Mouse (Mus musculus) kidney, postnatal 4 days (tissue): ENCODE results near the gene Sgms1.

Experiments
- DNase-seq, 2 experiments: peaks; one replicate each; pipeline ENCODE4 v3.0.0; 2021; ENCODE audit warnings: mixed read lengths in 2 of 2

Sgms1 gene

DNA sequence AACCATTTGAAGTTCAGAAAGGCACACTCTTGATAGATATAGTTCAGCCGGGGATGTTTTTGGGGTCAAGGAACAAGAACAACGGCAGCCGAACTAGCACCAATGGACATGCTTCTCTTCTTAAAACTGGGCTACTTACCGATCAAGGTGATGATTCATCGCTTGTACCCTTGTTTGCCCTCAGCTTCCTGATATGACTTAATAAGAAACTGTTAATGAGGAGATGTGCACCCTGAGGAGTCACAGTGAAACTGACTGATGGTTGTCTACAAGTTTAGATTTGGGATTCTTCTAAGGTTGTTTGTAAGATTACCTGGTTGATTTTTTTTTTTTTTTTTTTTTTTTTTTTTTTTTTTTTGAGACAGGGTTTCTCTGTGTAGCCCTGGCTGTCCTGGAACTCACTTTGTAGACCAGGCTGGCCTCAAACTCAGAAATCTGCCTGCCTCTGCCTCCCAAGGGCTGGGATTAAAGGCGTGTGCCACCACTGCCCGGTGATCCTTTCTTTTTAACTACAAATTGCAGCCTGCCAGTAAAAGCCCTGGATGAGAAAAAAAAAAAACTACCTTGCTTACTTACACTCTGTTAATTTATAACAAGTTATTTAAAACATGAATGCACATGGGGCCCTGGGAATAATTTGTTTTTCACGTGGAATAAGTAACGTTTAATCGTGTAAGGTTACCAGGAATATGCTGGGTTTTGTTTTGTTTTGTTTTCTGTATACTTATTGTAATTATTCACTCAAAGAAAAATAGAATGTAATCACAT, 126.5 kb downstream of the Sgms1 start:
- no peak for DNase-seq

DNA sequence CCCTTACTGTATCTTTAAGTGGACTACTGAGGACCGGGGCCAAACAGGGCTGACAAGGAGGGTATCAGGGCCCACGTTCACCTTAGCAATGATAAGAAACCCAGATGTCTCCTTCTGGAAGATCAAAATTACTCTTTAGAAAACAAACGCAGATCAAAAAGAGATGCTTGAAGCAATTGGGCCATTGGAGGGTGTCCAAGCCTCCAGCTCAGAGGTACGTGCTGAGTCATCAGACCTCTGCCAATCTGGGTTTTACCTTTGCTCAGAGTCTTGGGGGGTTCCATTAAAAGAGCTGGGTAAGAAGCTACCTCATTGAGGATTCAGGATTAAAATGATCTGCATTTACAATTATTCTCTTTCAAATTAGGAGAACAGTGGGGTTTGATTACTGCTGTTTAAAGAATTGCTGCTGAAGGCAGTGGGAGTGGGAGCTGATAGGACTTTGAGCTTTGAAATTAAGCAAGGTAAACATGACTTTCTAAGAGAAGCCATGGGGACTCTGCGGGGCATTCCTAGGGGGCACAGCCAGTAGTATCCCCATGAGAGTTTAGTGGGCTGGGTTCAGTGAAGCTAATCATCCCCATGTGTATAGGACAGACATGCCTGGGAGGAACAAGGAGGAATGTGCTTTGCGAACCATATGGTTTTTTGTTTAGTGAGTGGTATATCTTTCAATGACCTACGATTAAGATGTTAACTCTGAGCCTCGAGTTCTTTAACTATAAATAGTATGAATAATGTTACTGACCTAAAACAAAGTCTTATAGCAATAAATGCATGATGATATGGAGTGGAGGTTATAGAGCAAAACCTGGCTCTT, 128.4 kb downstream of the Sgms1 start:
- DNase-seq, result no peak

DNA sequence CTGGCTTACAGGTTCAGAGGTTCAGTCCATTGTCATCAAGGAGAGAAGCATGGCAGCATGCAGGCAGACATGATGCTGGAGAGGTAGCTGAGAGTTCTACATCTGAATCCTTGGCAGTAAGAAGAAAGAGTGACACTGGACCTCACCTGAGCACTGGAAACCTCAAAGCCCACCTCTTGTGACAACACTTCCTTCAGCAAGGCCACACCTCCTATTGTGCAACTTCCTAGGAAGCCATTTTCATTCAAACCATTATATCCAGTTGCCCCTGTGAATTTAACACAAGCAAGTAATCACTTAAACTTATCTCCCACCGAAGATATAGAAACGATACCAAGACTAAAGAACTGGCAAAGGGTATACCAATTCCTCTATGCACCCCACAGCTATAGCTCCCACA, 129.7 kb downstream of the Sgms1 start:
- no peak for DNase-seq

DNA sequence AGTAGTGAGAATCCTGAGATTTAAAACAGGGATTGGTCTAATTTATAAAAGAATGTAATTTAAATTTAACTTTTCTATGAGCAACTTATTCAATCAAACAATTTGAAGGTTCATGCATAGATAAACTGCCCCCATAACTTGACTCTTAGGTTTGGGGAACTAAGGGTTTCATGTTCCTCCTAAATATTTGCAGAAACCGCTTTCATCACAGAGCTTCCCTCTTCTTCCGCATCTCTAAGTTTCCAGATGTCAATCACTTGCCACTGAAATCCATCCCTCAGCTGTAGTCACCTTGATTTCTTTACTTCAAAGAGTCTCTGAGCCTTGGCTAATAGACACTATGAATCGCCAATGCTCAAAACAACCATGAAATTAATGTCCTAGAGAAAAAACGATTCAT, 130.5 kb downstream of the Sgms1 start:
- no peak for DNase-seq

DNA sequence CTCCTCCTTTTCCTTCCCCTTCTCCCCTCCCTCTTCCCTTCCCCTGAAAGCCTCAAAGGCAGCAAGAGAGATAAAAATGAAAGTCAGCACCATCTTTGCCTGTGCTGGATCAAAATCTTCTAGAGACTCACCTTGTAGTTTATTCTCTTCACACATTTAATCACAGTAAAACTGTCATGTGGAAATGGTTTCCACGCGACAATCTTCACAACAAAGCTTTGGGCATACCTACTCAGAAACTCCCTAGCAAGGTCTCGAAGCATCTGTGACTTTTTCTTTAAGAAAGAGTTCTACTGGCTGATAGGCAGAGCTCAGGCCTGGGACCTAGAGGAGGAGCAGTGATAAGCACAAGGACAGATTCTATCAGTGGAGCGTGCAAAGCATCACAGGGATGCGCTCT, 131.4 kb downstream of the Sgms1 start:
- DNase-seq, result no peak

DNA sequence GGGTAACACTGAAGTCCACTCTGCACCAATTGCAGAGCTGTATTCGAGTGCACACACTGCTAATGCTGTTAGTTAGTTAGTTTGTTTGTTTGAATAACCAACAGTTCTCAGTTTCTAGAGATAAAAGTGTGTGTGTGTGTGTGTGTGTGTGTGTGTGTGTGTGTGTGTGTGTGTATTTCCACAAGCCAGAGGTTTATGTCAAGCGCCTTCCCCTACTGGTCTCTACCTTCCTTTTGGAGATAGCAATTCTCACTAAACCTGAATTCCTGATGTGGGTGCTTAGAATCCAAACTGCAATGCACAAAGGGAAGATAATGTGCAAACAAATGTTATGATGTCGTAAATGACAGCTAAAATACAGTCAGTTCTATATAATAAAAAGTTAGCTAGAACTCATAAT, 131.9 kb downstream of the Sgms1 start:
- no peak for DNase-seq

DNA sequence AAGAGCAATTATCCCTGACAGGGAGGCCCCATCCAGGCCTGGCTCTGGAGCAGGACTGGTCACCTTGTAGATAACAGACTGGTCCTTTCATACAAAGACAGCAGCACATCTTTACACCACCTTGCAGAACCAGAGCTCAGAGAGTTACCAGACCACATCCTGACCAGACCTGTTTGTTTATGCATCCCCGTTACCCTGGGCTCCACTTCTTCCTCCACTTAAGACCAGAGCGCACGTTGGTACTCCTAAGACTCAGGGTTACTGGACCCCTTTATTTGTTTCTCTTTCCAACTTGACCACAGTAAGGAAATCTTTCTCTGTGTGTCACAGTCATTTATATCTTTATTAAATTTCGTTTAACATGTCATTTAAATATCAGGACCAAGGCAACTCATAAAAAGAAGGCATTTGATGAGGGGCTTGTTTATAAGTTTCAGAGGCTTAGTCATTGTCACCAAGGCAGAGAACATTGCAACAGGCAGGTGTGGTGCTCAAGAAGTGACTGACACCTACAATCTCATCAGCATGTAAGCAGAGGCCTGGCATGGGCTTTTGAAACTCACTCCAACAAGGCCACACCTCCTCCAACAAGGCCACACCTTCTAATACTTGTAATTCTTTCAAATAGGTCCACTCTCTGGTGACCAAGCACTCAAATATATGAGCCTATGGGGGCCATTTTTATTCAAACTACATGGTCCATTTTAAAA, 132.7 kb downstream of the Sgms1 start:
- no peak for DNase-seq

DNA sequence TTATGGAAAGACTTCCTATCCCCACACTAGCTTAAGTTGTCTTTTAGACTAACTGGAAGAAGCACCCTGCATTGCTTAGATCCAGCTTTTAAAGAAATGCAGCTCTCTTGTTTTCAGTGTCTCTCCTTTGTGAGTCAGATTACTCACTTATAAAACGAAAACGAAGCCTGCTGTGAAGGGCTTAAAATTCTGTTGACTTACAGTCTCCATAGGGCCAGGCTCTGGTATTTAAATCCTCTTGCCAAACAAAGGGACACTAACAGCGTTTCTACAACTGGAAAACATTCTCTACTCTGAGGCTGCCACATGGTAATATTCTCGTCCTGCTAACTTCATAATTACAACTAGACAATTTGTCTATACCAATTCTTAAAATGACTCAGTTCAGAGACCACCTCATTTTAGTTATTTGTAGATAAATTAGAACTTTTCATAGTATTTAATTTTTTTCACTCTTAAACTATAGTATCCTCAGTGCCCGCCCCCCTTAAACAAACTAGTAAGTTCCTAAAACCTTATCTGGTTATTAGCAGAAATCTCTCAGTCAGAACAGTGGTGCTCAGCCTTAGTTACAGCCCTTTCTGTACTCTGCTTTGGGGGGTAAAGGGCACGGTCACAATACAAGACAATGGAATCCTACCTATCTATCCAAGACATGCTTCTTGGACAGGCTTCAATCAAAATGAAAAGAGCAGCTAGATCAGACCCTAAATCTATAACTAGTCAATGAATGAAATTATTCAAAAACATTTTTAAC, 133.9 kb downstream of the Sgms1 start:
- DNase-seq, result no peak

DNA sequence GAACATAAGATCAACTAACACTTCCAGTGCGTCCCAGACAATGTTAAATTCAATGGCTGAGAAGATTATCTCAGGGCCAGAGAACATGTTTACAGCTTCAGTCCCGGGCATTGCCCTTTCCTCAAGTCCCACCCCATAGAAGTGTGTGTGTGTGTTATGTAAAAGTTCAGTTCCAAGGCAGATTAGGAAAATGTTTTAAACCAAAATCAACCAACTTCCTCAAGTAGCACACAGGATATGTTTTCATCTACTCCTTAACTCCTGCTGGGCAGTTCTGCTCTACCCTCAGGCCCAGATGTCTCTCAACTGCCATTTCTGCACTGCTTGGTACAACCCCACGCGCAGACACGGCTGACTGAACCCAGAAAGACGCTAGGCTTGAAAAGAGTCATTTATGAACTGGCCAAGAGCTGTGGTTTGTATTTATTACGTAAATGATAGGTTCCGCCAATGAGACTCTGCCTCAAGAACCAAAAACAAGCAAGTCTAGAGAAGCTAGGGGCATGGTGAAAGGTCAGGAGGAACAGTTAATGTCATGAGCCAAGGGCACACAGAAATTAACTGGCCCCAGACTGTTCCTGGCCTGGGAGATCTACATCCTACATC, 134.7 kb downstream of the Sgms1 start:
- peak; percentile 41 to 63 for DNase-seq

DNA sequence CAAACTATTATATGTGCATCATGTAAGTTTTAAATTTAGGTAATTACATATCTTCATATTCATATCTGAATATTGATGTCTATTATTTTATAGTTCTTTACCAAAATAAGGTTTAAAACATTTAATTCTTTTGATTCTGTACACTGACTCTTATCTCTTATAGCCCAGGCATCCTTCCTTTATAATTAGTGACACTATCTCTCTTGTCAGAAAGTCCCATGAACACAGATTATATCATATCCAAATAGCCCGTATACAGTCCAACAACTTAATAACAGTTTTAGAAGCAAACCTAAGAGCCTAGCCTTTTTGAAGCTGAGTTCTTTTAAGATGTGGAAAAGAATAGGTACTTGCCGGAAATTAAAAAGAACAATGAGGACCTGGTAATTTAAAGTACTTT, 135.3 kb downstream of the Sgms1 start:
- DNase-seq, result no peak

DNA sequence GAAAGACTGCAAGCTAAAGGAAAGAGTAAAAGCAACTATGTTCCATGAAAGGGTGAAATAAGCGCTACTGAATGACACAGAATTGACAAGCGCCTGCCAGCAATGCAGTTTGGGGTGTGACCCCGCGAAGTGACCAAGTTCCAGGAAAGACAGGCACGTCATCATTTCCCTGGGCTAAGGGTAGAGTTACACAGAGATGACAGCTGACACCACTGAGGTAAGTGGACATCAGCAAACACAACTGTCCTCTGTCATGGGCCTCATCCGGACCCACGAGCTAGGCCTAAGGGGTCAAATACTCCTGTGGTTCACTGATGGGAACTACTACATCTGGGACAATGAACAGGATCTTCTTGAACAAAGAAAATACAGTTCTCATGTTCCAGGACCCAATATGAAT, 136.5 kb downstream of the Sgms1 start:
- DNase-seq, result no peak

DNA sequence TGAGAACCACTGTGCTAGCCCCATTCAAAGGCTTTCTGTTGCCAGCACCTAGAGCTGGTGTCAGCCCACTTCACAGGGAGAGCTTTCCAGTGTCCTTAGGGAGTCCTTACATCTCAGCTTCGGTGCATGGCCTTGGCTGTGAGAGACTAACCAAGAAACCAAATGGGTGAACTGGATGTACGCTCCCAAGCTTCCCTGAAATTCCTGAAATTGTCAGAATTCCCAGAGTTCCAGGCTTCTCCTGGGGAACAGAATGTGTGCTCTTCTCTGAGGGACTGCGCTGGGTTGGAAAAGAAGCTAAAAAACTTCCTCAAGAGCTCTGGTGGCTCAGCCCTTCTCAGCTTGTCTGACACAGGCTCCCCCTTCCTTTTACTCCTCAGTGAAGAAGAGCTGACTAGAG, 137.1 kb downstream of the Sgms1 start:
- no peak for DNase-seq

DNA sequence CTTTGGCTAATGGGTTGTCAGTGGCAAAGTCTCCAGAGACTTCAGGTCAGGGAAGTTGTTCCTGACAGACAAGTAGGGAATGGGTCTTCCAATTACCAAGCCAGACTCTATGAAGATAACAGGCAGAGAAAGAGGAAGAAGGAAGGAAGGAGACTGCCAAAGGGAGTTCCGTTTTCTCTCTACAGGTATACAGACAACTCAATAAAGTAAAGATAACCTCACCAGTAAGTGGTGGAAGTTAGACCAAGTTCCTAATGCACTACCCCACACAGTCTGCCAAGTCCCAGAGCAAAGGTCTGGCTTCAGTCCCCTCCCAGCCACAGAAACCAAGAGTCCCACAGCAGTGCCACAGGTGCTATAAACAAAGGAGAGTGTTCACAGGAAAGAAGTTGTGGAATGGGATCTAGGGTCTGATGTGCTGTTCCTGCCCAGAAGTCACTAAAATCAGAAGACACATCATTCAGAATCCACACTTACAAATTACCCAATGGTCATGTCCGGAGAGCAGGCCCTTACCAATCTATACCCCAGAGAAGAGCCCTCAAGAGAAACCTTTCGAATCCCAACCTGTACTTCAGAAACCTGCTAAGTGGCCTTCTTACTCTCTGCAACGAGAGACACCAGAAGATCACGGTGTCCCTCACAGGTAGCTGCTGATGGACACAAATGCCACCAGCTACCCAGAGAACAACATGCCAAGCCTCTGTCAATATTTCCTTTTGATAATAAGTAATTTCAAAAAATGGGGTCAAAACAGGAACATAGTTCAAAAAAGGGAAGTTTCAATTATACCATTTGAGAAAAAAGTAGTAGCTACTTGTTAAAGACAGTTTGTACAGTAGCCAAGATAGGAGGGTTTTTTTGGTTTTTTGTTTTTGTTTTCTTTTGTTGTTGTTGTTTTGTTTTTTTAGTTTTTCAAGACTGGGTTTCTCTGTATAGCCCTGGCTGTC, 140.1 kb downstream of the Sgms1 start:
- DNase-seq, result no peak

DNA sequence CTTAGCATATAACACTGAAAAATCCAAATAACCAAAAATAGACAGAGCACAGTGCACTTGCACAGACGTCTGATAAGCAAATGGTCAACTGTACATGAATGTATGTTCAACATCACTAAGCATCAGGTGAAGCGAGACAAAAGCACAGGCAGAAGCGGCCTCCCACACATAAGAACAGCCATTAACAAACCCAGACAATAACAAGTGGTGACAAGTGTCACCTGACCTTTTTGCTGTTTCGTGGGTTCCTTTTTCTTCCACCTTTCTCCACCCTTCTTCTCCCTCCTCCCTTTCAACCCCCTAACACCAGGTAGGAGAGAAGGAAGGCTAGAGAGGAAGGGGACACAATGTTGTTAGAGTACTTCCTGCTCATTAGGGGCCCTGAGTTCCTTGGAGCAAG, 144.6 kb downstream of the Sgms1 start:
- no peak for DNase-seq

DNA sequence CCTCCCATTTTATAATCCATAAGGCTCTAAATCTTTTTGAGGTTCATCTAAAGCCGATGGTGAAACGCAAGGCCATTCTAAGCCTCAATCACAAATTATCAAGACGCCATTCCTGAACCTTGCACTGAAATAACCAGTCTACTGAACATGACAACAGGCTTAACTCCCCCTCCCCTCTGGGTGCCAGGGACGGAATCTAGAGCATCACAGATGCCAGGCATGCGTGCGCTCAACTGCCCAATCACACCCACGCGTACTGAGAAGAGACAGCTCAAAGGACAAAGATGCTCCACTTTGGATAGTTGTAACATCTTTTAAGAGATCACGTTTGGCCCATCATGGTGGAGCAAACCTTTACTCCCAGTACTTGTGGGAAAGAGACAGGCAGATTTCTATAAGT, 146.3 kb downstream of the Sgms1 start:
- no peak for DNase-seq

DNA sequence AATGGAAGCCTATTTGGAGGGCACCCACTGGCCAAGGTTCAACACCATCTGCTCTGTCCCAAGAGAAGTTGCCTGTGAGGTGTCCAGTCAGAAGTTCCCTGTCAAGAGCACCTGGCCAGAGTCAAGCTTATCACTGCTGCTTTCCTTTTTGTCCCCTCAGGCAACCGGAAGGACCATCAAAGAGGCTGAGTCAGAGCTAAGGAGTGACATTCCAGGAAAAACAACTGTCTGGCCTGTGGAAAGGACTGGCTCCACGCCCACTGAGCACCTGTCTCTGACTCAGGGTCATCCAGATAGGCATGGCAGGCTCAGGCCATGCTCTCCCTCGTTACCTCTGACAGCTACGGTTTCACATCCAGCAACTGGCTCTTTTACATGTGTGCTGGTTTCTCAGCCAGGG, 147.4 kb downstream of the Sgms1 start:
- DNase-seq, result peak in 1 of 2 experiments; percentile 46

DNA sequence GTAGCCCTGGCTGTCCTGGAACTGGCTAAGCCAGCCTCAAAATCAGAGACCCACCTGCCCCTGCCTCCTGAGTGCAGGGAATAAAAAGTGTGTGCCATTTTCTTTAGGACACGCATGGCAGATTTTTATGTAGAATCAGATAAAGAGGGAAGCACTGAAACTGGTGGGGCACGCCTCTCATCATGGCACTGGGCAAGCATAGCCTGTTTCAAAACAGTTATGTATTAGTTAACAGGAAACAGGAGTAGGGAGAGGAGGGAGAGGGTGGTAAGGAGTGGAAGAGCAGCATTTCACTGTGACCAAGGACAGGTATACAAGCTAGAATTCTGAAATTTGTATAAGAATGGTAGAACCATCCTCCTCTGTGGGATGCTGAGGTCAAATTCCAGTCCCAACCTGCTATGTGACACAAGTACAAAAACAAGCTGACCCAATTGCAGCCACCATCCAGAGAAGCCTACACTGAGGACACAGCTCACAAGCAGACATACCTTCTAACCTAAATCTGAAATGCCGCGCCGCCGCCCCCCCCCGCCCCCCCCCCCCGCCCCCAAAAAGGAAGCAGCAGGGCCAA, 149.0 kb downstream of the Sgms1 start:
- no peak for DNase-seq

DNA sequence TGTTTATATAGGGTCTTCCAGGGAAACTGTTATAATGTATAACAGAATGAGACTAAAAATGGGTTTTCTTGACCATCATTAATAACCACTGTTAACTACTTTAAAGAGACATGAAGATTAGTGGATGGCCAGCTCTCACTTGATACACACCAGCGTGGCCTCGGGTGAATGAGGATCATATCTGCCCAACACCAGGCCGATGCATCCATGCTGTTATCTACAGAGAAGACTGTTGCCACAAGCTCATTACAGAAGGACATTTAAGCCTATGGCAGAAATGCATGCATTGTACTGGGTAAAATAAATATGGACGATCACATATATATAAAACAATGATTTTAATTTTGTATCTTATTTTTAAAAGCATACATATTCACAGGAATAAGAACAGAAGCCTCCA, 149.6 kb downstream of the Sgms1 start:
- no peak for DNase-seq

DNA sequence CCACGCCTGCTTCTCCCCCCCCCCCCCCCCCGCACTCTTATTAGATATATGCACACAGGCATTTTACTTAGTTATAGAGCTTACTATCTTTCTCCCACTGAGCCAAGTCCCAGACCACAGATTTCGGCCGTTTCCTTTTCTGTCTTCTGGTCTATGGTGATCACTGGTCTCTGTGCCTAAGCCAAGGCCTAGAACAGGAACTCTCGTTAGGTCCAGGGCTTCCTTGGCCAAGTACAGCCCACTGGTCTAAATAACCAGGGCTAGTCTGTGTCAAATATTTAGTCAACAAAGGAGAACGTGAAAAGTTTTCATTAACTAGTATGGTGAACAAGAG, 150.1 kb downstream of the Sgms1 start:
- no peak for DNase-seq

DNA sequence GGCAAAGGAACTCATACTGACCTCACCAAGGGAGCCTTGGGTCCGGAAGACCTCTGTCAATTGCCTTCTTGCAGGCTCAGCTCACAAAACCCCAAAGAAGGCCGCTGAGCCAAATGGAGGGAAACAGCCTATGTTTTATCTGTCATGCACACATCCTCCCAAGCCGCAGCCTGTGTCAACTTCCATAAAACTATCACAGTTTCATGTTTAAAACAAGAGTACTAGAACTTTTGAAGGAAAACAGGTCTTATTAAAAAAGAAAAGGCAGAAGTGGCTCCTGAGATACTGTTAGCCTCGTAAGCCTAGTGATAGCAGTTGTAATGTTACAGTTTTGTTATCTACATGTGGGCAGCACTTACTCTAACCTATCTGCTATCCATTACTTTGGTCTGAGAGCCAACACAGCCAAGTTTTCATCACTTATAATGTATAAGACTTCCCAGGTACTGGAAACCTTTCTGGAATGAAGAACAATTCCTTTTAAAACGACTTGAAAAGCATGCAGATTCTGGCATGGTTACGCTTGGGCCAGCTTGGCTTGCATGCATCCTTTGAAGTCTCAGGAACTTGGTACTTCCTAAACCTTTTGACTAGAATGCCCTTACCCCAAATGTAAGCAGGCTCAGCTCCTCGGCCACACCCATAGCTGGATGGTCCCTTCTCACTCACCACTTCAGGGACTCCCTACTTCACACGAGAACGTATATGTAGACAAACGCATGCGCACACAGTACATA, 150.6 kb downstream of the Sgms1 start:
- no peak for DNase-seq
